Mouse (Mus musculus): ENCODE measurements around the gene Hydin. TPM values are rescaled to one million over a fixed set of nuclear protein-coding genes. Genes with fewer than 3 reads are reported as not detected.
A peak's percentile ranks its signal among the peaks of the same experiment; 100 is the strongest.

Gene Hydin
- polyA plus RNA-seq, 1 experiment = 0.07 TPM

DNA sequence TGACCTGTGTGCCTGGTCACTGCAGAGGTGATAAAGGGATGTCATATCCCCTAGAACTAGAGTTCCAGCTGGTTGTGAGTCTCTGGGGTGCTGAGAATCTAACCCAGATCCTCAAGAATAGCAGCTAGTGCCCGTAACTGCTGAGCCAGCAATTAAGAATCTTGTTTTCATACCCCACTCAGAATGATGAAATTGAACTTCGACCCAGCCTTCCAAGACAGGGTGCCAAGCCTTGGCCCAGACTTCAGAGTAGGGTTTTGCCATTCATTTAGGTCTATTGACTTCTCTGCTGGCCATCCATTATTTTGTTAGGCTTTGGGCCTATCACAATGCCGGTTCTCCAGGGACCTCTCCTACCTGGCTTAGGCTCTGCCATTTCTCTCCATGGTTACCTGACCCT is 367.0 kb downstream of the Hydin start:
- no peak for DNase-seq (ENCODE audit: low spot score)

DNA sequence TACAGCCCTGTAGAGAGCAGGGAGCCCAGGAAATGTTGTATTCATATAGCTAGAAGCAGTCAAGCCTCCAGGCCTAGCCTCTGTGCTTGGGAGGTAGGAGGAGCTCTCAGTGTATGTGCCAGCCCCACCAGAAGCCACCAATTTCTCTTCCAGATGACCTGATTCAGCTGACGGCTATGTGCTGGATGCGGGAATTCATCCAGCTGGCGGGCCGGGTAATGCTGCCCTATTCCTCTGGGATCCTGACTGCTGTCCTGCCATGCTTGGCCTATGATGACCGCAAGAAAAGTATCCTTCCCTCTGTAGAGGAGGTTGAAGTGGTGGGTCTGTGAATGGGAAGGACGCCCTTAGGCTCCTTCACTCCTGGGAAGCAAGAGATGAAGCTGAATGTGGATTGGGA is 369.4 kb downstream of the Hydin start:
- DNase-seq (ENCODE audit: low spot score) = no peak

DNA sequence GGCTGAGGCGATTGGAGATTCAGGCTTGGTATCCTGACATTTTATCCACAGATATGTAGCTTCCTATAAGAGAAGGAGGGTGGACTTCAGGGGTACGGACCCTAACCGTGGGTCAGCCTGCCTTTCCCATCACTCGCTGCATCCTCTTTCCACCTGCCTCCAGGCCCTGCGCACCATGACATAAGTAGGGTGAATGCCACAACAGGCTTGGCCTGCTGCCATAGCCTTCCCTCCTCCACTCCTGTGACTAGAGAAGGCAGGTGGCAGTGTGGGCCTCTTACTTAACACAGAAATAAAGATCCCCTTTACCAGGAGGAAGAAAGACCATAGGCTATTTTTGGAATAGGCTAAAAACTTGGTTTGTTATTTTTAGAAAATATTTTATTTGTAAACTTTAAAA is 375.6 kb downstream of the Hydin start:
- no peak for DNase-seq (ENCODE audit: low spot score)

DNA sequence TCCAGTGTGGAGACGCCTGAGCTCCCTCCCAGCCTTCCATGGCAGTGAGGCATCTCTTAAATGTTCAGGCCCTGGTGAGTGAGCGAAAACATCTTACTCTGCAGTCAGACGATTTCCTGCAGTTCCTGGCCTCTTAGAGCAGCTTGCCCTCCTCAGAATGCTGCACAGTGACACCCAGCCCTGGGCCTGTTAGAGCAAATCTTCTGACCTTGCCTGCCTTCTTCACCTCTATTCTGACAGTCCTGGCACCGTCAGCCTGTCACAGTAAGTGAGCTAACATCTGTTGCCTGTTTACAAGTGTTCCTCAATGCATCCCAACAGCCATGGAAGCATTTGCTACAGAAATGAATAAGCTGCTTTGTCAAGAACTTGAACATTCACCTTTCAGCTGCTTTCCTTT is 376.4 kb downstream of the Hydin start:
- DNase-seq (ENCODE audit: low spot score) = no peak

DNA sequence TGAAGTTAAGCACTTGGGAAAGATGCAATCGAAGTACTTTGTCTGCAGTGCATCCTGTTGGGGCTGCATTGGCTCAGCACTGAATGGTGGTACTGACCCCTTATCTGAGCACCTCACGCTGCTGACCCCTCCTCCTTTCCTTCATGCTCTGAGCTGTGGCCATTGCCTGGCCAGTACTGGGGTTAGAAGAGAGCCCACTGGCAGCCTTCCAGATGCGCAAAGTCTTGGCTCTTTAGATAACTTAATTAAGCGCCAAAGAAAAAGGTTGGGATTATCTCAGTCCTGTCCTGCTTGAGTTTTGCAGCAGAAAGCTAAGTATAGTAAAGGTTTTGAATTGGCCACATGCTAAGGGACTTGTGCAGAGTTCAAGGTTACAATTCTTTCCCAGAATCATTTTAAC is 377.6 kb downstream of the Hydin start:
- no peak for DNase-seq (ENCODE audit: low spot score)

DNA sequence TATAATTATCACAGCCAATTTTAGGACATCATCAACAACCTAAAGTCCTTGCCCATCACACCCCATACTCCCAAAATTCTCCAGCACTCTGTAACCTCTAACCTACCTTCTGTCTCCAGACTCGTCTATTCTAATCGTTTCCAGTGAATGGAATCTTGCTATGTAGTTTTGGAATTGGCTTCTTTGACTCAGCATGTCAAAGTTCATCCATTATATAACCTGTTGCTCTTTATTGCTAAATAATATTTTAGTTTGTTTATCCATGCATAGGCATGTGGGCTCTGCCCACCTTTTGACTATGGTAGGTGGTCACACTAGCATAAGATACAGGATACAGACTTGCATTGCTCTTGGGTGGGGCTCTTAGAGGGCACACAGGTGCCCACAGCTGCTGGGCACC is 378.1 kb downstream of the Hydin start:
- DNase-seq (ENCODE audit: low spot score) = no peak

DNA sequence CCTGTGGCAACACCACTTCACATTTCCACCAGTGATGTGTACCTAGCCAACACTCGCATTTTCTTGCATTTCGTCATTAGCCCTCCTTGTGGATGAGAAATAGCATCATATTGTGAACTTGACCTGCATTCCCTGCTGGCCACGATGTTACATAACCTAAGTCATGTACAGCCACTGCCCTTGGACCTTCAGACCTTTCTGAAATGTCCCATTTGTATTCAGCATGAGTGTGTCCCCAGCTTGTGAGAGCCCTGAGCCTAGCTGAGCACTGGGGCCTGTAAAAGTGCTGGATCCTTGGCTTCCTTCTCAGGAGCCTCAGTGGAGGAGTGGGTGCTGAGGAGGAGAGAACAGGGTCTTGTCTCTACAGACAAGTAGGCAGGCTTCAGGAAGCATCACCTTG is 378.6 kb downstream of the Hydin start:
- no peak for DNase-seq (ENCODE audit: low spot score)

DNA sequence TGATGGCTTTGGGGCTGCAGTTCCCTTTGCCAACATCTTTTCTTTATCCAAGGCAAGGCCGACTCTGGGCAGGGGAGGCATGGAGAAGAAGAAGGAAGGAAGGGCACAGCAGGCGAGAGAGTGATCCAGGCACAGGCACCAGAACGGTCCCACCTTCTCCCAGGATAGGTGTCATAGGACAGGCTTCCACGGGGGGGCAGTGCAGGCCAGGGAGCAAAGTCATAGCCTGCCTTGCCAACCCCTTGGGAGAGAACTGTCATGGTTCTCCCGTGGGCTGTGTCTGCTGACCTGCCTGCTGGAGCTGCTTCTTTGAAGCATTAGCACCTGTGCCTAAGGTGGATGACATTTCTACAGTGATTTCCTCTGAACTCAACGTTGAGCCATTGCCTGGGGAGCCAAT is 379.3 kb downstream of the Hydin start:
- peak; percentile 49 for DNase-seq (ENCODE audit: low spot score)

DNA sequence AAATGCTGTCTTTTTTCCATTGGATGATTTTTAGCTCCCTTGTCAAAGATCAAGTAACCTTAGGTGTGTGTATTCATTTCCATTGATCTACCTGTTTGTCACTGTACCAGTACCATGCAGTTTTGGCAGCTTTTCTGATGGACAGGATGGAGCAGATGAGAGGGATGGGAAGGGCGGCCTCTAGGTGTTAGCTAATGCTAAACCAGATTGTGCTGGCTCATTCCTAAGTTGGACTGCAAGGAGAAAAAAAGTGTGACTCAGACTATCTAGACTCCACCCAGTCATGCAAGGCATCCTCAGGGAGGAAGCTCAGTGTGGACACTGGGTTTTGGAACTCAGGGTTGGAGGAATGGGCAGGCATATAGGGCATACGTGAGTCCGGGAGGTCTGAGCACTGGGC is 381.8 kb downstream of the Hydin start:
- no peak for DNase-seq (ENCODE audit: low spot score)

DNA sequence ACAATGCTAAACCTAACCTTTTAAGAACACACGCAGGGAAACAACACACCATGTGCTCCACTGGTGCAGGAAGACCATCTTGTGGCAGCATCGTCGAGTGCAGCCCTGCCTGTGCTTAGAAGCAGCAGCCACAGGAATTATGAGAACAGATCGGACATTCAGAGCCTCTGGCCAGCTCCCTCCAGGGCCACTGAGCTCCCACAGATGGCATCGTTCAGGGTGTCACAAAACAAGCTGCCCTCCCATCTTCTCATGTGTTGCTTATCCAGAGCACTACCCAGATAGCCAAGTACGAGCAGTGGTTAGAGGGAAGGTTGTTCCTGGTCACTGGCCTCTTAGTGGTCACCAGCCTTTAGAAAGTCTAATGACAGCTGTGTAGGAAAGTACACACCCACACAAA is 382.5 kb downstream of the Hydin start:
- no peak for DNase-seq (ENCODE audit: low spot score)

DNA sequence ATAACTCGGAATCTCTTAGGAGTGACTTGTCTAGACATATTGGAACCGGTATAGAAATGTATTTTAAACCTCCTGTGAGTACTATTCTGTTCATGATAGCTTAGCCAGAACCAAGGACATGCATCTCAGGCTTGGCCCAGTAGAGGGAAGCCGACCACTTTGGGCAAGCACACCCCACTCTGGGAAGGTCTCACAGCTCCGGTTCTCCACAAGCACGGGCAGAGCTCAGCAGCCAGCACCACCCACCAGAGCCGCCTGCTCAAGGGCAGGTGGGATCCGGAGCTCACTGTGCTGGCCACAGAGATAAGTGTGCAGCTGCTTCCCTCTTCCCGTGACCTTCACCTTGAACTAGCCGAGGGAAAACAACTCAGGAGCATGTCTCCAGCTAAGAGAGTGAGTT is 384.1 kb downstream of the Hydin start:
- DNase-seq (ENCODE audit: low spot score) = no peak

DNA sequence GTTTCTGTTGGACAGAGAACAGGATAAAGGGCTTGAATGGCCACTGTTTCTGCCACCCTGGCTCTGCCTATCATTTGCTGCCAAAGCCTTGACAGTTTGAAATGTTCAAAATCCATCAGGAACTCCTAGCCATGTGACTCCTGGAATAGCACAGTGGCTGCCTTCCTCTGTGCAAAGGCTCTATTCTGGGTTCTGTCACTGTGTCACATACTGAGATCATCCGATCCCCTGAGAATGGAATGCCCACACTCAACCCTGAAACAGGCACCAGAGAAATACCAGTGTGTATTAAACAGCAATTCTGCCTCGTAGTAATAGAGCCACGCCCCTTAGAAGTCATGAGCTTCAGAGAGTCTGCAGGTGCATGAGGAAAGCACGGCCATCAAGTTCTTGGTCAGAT is 385.1 kb downstream of the Hydin start:
- no peak for DNase-seq (ENCODE audit: low spot score)

DNA sequence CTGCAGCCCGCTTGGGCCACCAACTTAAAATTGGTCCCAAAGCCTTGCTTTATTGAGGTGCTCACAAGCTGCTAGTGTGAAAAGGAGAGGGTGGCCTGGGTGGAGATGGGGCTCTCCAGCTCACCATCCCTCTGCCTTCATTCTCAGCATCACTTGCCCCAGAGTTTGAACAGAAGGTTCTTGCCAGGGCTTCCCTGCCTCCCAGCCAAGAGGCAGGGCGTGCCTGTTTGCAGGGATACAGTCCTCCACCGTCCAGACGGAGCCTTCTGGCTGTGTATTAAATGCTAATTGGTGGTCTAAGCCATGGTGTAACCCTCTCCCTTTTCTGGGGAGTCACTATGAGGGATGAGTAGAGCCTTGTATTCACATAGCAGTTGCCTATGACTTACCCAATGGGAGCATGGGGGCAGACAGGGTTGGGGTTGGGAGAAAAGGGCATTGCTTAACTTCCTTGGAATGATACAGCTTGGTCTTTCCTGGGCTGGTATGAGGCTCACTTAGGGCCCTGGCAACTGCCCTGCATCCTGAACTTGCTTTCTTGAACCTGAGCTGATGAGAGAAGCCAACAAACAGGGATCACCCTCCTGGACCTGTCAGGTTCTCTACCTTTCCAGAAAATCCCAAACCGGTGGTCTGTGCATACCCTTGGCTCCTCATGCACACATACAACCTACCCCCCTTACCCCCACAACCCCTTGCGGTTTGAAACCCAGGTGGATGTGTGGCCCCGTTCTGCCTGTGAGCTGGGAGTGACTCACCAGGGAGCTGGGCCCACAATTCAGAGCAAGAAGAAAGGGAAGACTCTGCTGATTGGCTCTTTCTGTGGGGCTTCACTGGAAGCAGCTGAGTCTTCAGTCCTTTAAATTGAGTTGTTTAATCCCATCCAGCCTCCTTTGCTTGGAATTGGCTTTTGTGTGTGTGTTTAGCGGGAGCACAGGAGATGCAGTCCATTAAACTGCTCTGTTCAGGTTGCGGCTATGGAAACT is 387.6 kb downstream of the Hydin start:
- no peak for DNase-seq (ENCODE audit: low spot score)

DNA sequence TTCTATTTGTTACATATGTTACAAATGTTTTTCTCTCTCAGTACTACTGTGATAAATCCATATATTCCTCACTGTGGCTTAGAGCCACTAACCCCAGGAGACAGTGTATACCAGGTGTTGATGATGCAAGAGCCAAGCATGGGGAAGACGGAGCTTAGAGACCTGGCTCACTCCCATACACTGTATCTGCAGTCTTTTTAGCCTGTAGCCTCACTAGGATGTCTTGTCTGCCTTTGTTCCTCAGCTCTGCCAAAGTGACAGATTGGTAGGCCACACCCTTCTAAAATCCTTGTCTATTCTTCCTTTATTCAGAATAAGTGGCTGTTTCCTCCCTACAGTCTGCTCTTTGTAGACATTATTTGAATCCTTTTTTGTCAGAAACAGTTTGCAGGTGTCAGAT is 389.1 kb downstream of the Hydin start:
- no peak for DNase-seq (ENCODE audit: low spot score)

DNA sequence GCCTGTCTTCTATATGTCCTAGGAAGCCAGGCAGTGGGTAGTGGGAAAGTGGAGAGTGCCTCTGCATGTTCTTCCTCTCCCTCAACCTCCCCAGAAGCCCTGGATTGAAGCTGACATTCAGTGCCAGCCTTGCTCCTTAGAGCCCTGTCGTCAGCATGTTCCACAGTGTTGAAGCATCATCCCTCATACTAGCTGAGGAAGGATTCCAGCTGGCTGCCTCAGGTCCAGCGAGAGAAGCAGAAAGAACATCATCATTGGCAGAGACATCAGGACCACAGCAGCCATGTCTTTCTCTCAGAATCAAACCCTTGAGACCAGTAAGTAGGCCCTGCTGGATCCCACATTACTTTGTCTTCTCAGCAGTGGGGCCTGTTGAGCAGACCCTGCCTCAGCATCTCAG is 390.9 kb downstream of the Hydin start:
- DNase-seq (ENCODE audit: low spot score) = no peak

Other genes with a start within 250 kb of the Hydin start
- 0.86 and 2.1 TPM in 2 replicates for gene Chst4, start 227.2 kb upstream of the Hydin start, polyA plus RNA-seq (2012; rRNA removed)
- 6.7 and 8.3 TPM in 2 replicates for gene Zfp612, start 187.2 kb upstream of the Hydin start, polyA plus RNA-seq (2012; rRNA removed)
- not detected in 2 replicates for gene Gm21964, start 165.8 kb upstream of the Hydin start, polyA plus RNA-seq (2012; rRNA removed)
- gene Gm17720, start 164.2 kb upstream of the Hydin start, polyA plus RNA-seq (2012; rRNA removed) = not detected in 2 replicates
- gene Calb2, start 98.8 kb upstream of the Hydin start, polyA plus RNA-seq (2012; rRNA removed) = 0.07 and 0.11 TPM in 2 replicates
- gene Cmtr2, start 51.3 kb upstream of the Hydin start, polyA plus RNA-seq (2012; rRNA removed) = 5.2 and 5.5 TPM in 2 replicates

All from urinary bladder, adult 2 months (tissue).